Mouse (Mus musculus): ENCODE data around the gene Smco3.
"Not testable (repeated sequence)": the region's sequence is repeated elsewhere in the genome, so short reads cannot be mapped to it uniquely, and the experiment has no call there.

Smco3 gene

GRCm38 (mm10) chr6:136804705-136805408 is 30.4 kb downstream of the Smco3 start:
- no peak for DNase-seq (ENCODE audit: low spot score)

DNA sequence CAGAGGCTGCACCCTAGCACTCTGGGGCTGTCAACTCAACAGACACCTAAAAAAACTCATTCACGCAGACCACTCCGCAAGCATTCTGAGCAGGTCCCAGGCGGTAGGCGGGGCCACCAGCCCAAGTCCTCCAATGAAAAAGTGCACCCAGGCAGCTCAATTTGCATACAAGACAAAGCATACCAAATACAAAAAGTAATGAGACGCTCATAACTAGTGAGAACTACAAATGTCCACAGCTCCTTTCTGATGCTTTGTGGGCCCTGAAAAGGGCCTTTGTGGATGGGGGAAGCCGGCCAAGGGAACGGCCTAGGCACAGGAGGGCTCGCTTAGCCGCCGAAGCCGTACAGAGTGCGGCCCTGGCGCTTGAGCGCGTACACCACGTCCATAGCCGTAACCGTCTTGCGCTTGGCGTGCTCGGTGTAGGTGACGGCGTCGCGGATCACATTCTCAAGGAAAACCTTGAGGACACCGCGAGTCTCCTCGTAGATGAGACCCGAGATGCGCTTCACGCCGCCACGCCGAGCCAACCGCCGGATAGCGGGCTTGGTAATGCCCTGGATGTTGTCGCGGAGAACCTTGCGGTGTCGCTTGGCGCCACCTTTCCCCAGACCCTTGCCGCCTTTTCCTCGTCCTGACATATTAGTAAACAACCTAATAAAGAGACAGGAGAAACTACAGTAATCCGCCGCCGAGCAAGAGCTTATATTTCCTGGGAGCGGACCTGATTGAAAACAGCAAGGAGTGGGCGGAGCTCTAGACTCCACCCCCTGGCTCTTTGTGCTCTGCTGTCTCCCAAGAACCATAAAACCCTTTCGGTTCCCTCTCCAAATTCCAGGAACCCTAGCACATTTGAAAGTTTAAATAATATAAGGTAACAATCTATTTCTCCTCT is 31.3 kb downstream of the Smco3 start, which contains the start of gene Hist4h4:
Gene Hist4h4, minus strand, starts transcription at position 677 of the 895 bp plus-strand sequence.
- DNase-seq (ENCODE audit: low spot score), result peak; percentile 94

- no peak for DNase-seq (ENCODE audit: low spot score)
Measured at GRCm38 (mm10) chr6:136803093-136803738, 32.0 kb downstream of the Smco3 start.

GRCm38 (mm10) chr6:136801274-136801673 is 34.0 kb downstream of the Smco3 start:
- DNase-seq (ENCODE audit: low spot score), result no peak

GRCm38 (mm10) chr6:136800710-136801109 is 34.5 kb downstream of the Smco3 start:
- DNase-seq (ENCODE audit: low spot score), result no peak

DNA sequence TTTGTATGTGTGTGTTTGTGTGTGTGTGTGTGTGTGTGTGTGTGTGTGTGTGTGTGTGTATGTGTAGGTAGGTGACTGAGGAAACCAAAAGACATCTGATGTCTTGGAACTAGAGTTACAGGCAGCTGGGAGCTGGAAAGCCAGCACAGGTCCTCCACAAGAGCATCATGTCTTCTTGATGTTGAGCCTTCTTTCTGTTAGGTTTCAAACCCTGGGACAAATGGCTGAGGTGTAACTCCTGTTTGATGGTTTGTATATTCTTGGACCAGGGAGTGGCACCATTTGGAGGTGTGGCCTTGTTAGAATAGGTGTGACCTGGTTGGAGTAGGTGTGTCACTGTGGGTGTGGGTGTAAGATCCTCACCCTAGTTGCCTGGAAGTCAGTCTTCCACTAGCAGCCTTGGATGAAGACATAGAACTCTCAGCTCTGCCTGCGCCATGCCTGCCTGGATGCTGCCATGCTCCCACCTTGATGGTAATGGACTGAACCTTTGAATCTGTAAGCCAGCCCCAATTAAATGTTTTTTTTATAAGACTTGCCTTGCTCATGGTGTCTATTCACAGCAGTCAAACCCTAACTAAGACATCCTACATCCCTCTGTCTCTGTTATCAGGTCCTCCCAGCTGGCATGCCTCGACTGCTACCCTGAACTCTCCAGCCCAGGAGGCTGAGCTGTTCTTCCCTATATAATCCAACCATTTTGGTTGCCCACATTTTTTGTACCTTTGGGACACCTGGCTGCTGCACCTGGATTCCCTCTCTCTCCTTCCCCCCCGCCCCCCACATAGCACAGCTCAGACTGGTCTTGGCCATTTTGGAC is 37.2 kb downstream of the Smco3 start:
- not testable (repeated sequence) for DNase-seq (ENCODE audit: low spot score)

- no peak for DNase-seq (ENCODE audit: low spot score)
Measured at GRCm38 (mm10) chr6:136795850-136796249, 39.4 kb downstream of the Smco3 start.

- DNase-seq (ENCODE audit: low spot score), result no peak
Measured at GRCm38 (mm10) chr6:136795110-136795509, 40.1 kb downstream of the Smco3 start.

DNA sequence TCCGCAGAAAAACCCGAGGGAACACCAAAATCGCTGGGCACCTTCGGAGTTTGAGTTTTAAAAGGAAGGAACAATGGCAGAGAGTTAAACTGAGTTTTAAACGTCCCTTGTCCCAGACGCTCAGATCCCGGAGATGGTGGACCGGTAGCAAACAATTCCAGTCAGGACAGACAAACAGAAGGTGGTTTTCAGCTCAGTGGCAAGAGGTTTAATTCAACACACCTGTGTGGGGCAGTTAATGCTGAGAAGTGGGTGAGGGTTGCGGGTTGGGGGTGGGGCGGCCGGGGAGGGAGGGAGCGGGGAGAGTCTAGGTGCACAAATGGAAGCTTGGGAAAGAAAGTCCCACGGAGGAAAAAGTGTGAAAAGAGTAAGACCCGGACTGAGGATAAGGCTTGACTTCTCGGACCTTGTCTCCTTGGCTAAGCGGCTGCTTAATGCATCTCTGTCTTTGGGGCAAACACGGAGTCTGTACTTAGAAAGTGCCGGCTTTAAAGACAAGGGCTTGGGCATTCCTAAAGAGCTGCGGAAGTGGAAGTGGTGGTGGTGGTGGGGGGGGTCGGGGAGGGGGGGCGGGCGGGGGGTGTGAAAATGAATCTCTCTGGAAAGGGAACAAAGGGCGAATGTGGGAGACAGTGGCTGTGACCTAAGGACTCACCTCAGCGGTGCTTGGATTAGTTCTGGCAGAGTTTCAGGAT is 41.3 kb downstream of the Smco3 start:
- no peak for DNase-seq (ENCODE audit: low spot score)

DNA sequence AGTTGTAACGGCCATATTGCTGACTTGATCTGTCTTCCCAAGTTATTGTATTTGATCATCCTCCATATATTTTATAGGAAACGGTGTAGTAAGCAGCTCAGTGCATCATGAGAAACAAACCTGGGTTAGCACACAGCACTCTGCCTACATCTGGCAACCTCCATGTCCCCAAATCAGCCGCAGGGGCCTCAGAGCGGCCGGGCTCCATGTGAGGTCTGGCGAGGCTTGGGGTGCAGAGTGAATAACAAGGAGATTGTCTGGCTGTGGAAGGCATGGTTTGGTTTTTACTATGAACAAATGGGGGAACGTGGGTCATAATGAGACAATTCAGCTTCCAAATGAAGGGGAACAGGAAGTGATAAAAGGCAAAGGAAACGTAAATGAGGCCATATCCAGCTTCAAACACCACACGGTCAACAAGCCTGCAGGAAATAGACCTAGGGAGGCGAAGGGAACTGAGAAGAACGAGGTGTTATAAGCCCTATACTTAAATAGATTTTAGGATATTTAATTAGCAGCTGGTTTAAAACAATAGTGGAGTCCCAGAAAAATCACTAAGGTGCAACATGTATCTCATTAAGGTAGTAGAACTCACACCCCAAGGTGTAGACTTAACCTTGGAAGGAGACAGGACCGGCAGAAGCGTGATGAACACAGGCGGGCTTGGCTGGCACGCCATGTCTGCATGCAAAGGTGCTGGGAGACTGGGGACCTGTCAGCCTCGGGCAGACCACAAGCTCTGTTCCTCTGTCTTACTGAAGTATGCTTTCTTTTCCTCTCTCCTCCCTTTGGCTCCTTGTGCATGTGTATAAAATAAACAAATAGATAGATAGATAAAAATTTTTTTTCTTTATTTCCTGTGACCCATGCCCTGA is 42.1 kb downstream of the Smco3 start:
- DNase-seq (ENCODE audit: low spot score), result no peak

DNA sequence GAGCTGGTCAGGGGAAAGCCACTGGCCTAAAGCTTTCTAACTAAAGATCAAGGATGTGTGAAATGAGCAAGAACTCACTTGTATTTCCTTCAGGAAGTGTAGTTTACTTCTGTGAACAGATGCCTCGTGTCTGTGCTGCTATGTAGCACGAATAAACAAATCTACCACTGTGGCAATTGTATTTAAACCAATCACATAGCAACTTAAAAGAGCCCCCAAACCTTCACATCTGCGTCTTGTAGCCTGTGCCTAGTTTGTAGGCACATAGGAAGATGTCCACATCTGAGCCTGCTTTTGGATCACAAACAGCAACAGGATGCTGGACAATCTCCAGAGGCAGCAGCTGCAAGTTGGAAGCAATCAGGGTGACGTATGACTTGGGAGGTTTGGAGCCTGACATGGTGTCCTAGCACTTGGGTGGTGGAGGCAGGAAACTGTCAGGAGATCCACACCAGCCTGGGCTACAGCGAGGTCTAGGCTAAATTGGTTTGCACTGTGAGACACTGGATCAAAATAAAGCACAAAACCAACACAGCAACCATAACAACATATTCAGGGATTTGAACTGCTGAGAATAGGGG is 45.8 kb downstream of the Smco3 start:
- DNase-seq (ENCODE audit: low spot score), result no peak

- no peak for DNase-seq (ENCODE audit: low spot score)
Measured at GRCm38 (mm10) chr6:136782761-136783160, 52.5 kb downstream of the Smco3 start.

- DNase-seq (ENCODE audit: low spot score), result no peak
Measured at GRCm38 (mm10) chr6:136782146-136782545, 53.1 kb downstream of the Smco3 start.

DNA sequence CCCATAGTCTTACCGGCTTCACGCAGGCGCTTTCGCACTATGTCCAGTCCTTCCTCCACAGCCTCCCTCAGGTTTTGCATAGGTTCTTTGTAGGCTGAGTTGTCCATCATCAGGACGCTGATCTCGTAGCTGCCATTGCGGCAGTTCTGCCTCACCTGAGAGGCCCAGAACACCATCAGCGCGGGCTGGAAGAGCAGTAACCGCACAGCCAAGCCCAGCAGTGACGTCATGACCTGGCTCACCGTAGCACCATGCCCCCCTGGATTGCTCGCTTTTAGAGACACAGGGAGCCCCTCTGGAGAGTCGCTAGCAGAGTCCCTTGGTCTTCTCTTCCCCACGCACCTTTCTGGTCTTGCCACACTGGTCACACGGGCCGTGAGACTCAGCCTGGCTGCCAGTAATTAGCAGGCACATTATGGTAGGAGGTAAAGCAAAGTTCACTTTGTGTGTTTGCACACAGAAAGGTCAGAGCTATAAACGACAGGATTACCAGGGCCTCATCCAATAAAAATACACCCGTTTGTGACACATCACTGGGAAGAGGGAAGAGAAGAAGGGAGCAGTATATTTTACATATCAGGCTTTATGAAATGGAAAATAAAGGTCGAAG is 53.8 kb downstream of the Smco3 start, which contains the start of gene Gucy2c:
Gene Gucy2c, minus strand, starts transcription at position 389 of the 610 bp plus-strand sequence.
- DNase-seq (ENCODE audit: low spot score), result no peak

Data from urinary bladder, postnatal 10 days (tissue).